Mouse (Mus musculus) intestine, embryonic 14.5 days (tissue): ENCODE results near the gene Sgce. TPM values are rescaled to one million over a fixed set of nuclear protein-coding genes. Genes with fewer than 3 reads are reported as not detected.

Source experiments
- ATAC-seq: fragments of 200-750 bp; cut with Nextera tagmentation; replicated peaks from 2 replicates; pipeline ENCODE4 v1.8.0; 2017; ENCODE audit warnings: low read depth, moderate number of reproducible peaks, moderate TSS enrichment, moderate library complexity; ENCODE audit not compliant: low FRiP score, low TSS enrichment
- DNase-seq: peaks from one replicate; pipeline ENCODE4 v3.0.0-alpha.2; 2018; ENCODE audit warnings: low spot score
- H3K27ac ChIP-seq: fragments of 300-500 bp; sonication (generic); 2 replicates; pipeline ENCODE4 v1.5.1; 2014; ENCODE audit warnings: low read depth, mild to moderate bottlenecking, control low read depth
- H3K27me3 ChIP-seq: fragments of 300-500 bp; sonication (generic); replicated peaks from 2 replicates; pipeline ENCODE4 v1.6.1; 2014; ENCODE audit warnings: low read length, control low read depth; ENCODE audit not compliant: control insufficient read depth, insufficient read depth
- H3K36me3 ChIP-seq: fragments of 300-500 bp; sonication (generic); 2 replicates; pipeline ENCODE4 v1.6.1; 2014; ENCODE audit warnings: low read length, control low read depth; ENCODE audit not compliant: control insufficient read depth, insufficient read depth
- H3K4me1 ChIP-seq: fragments of 300-500 bp; sonication (generic); replicated peaks from 2 replicates; pipeline ENCODE4 v1.6.1; 2014; ENCODE audit warnings: low read length, control low read depth, mixed read lengths; ENCODE audit not compliant: control insufficient read depth, insufficient read depth
- H3K4me2 ChIP-seq: fragments of 300-500 bp; sonication (generic); 2 replicates; pipeline ENCODE4 v1.6.1; 2014; ENCODE audit warnings: low read length
- H3K4me3 ChIP-seq: fragments of 300-500 bp; sonication (generic); 2 replicates; pipeline ENCODE4 v1.5.1; 2014; ENCODE audit warnings: low read depth, low read length, control low read depth, mixed read lengths
- H3K9ac ChIP-seq: fragments of 300-500 bp; sonication (generic); 2 replicates; pipeline ENCODE4 v1.6.1; 2014; ENCODE audit warnings: mild to moderate bottlenecking, low read length
- H3K9me3 ChIP-seq: fragments of 300-500 bp; sonication (generic); 2 replicates; pipeline ENCODE4 v1.6.1; 2016; ENCODE audit warnings: low read length, control low read depth; ENCODE audit not compliant: control insufficient read depth
- WGBS: fragments of 180-500 bp; shearing (Covaris S2); extraction: QIAGEN DNeasy Blood & Tissue Kit; methylation state at CpG from one replicate; pipeline ENCODE4 v1.1.7; 2014; 5-methylcytosine and 5-hydroxymethylcytosine counted together
- polyA plus RNA-seq: library from polyadenylated mRNA; unstranded; fragments of >200 nt; fragmentation: Nextera tagmentation; extraction: Ambion mirVana; gene quantifications from 2 replicates; pipeline ENCODE4 v1.2.1, GENCODE M21; 2014

Gene Sgce
- polyA plus RNA-seq, 1 experiment from 2014 or later = 42.2 TPM

DNA sequence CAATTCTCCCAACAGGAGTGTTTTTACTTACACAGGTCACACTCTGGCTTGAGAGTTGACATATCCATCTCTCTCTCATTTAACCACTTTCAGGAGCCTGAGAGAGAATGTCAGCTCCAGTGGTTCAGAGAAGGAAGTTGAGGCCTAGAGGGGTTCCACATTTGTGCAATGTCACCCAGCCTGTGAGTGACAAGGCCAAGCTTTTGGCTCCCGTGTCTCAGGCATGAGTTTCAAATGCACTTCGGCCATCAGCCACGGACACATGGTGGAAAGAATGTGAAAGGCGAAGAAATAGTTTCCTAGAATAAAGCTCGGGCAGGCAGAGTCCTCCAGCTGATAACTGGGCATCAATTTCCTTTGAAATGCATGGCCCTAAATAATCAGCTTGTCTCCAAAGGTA, 40.6 kb downstream of the Sgce start:
- DNase-seq (no peak), ATAC-seq (no peak)
- Histone ChIP-seq H3K9me3 (no peaks in the 10 kb centered on the region), H3K4me3 (no peak overlapping the region), H3K27me3 (no peaks in the 10 kb centered on the region), H3K4me1 (no peaks in the 10 kb centered on the region), H3K4me2 (no peak overlapping the region), H3K27ac (no peak overlapping the region), H3K9ac (no peak overlapping the region), H3K36me3 (peaks cover 4% of the 10 kb centered on the region; the same call in 1 of the 2 replicates)
- WGBS = 74% methylated on average over 5 of the region's 5 CpGs

DNA sequence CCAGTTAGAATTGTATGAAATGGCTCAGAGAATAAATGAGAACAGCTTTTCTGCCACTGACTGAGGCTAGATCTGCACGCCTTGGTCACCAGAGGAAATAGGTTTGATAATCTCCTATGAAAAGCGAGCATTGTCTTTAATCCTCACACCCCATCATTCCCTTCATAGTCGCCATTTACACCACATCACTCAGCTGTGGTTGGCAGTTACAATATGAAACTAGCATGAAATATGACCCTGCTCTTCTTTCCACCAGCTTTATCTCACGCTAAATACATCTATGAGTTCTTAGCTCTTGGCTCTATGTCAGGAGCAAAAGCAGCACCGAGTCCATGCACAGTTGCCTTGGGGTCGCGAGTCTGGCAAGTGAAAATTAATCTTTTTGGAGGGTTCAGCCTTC, 43.1 kb downstream of the Sgce start:
- H3K27me3 ChIP-seq = no peaks in the 10 kb centered on the region
- no peak overlapping the region for H3K9ac ChIP-seq
- 78% methylated on average over 7 of the region's 7 CpGs for WGBS
- no peaks in the 10 kb centered on the region for H3K9me3 ChIP-seq
- DNase-seq (no peak), ATAC-seq (no peak)
- H3K4me3 ChIP-seq = no peak overlapping the region
- peaks cover 4% of the 10 kb centered on the region; the same call in 1 of the 2 replicates for H3K36me3 ChIP-seq
- H3K4me1 ChIP-seq = no peaks in the 10 kb centered on the region
- H3K27ac ChIP-seq = no peak overlapping the region
- H3K4me2 ChIP-seq = no peak overlapping the region

DNA sequence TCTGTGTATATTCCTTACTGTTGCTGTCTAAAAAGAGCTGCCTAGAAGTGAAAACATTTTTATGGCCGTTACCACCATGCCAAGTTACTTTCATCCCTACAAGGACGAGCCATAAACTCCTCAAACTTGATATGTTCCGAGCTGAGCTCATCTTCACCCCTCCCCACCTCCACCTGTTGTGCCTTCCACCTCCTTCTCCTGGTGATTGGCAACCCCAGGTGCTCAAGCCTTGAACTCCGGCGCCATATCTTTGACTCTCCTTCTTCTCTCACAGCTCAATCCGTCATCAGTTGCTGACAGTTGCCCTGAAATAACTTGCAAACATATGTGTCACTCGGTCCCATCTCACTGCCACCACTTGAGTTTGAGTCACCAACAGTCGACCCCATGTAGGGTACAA, 45.4 kb downstream of the Sgce start:
- Histone ChIP-seq H3K4me3 (no peak overlapping the region), H3K27me3 (no peaks in the 10 kb centered on the region), H3K9ac (no peak overlapping the region), H3K36me3 (peaks cover 4% of the 10 kb centered on the region; the same call in 1 of the 2 replicates), H3K9me3 (no peaks in the 10 kb centered on the region), H3K4me1 (no peaks in the 10 kb centered on the region), H3K27ac (no peak overlapping the region), H3K4me2 (no peak overlapping the region)
- no peak for DNase-seq
- ATAC-seq = no peak
- WGBS = 76% methylated on average over 8 of the region's 8 CpGs

DNA sequence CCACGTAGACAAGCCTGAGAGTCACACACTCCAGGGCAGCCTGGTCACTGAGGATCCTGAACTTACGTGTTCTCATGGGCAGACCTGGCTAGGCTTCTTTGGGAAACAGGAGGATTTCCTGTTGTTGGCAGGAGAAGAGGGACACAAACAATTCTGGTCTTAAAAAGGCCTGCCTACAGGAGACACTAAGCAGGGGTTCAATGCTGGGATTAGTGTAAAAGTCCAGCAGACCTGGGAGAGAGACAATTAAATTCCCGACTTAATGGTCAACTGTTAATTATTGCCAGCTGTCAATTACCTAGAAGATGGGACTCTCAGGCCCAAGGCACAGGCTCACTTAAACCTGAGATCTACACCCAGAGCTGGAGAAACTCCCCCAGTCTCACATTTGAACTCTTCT, 51.2 kb downstream of the Sgce start:
- H3K9ac ChIP-seq = no peak overlapping the region
- H3K9me3 ChIP-seq = no peaks in the 10 kb centered on the region
- H3K4me2 ChIP-seq = no peak overlapping the region
- 69% methylated on average over 3 of the region's 3 CpGs for WGBS
- no peak overlapping the region for H3K4me3 ChIP-seq
- DNase-seq (no peak), ATAC-seq (no peak)
- H3K36me3 ChIP-seq = no peaks in the 10 kb centered on the region
- H3K27me3 ChIP-seq = no peaks in the 10 kb centered on the region
- H3K27ac ChIP-seq = no peak overlapping the region
- H3K4me1 ChIP-seq = no peaks in the 10 kb centered on the region

DNA sequence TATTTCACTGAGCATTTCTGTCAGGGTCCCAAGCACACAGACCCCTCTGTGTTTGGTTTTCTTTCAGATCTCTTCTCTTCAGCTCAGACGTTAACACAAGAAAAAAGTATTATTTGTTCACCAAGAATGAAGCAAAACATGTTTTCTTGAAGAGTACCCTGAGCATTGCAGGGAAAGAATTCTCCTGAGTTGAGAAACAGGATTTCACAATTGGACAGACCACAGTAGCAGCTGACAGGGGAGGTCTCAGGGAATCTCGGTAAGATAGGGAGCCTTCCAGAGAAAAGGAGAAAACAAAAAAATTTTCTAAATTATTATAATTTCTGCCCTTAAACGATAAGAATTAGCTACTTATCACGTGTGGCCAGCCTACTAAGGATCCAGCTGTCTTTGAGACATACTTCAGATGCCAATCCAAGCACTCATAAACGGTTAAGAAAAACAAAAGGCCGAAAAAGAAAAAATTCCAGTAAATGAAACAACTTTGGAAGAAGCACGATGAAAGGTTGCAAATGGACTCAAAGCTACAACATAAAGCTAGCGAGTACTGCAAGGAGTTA, 52.3 kb downstream of the Sgce start:
- ATAC-seq (no peak), DNase-seq (no peak)
- Histone ChIP-seq H3K9ac (no peak overlapping the region), H3K27me3 (no peaks in the 10 kb centered on the region), H3K27ac (no peak overlapping the region), H3K4me3 (no peak overlapping the region), H3K36me3 (no peaks in the 10 kb centered on the region), H3K4me1 (no peaks in the 10 kb centered on the region), H3K9me3 (no peaks in the 10 kb centered on the region), H3K4me2 (no peak overlapping the region)
- WGBS = 49% methylated on average over 8 of the region's 8 CpGs

DNA sequence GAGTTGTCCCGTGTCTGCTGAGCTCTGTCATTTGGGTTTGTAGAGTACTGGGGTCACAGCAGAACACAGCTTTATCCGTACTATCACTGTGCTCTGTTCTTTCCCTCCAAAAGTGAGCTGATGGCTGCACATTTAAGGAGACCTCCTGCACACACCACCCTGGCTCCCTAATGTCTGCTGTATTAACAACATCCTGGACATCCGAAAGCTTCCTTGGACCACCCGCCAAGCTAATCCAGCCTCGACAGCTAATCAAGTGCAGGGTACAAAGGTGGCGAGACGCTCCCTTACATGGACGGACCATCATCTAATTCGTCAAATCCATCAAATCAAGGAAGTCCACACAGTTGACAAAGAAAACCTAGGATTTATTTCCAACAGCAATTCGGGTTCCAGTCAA, 53.5 kb downstream of the Sgce start:
- H3K36me3 ChIP-seq = no peaks in the 10 kb centered on the region
- H3K27me3 ChIP-seq = no peaks in the 10 kb centered on the region
- no peak overlapping the region for H3K9ac ChIP-seq
- H3K9me3 ChIP-seq = no peaks in the 10 kb centered on the region
- WGBS = 40% methylated on average over 10 of the region's 10 CpGs
- no peaks in the 10 kb centered on the region for H3K4me1 ChIP-seq
- no peak for ATAC-seq
- no peak overlapping the region for H3K27ac ChIP-seq
- no peak overlapping the region for H3K4me2 ChIP-seq
- DNase-seq = no peak
- no peak overlapping the region for H3K4me3 ChIP-seq

DNA sequence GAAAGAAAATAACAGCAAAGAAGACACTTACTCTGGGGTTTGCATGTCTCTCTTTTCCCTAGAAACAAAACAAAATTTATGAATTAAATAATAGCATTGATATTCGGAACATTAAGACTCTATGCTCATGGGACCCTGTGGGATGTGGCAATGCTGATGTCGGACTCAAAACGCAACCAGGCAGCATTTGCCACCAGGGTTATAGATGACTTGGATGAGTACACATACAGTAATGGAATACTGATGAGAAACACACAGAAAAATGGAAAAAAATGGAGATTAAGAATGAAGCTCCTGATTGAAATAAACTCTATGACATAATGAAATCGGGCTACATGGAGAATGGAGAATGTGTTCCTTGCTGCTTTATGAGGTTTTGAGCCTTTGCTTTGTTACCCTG, 56.6 kb downstream of the Sgce start:
- no peaks in the 10 kb centered on the region for H3K36me3 ChIP-seq
- no peaks in the 10 kb centered on the region for H3K27me3 ChIP-seq
- no peak overlapping the region for H3K4me3 ChIP-seq
- no peak overlapping the region for H3K27ac ChIP-seq
- no peak for ATAC-seq
- no peak overlapping the region for H3K4me2 ChIP-seq
- no peak overlapping the region for H3K9ac ChIP-seq
- no peak for DNase-seq
- H3K9me3 ChIP-seq = no peaks in the 10 kb centered on the region
- WGBS = 96% methylated on average over 4 of the region's 4 CpGs
- no peaks in the 10 kb centered on the region for H3K4me1 ChIP-seq

DNA sequence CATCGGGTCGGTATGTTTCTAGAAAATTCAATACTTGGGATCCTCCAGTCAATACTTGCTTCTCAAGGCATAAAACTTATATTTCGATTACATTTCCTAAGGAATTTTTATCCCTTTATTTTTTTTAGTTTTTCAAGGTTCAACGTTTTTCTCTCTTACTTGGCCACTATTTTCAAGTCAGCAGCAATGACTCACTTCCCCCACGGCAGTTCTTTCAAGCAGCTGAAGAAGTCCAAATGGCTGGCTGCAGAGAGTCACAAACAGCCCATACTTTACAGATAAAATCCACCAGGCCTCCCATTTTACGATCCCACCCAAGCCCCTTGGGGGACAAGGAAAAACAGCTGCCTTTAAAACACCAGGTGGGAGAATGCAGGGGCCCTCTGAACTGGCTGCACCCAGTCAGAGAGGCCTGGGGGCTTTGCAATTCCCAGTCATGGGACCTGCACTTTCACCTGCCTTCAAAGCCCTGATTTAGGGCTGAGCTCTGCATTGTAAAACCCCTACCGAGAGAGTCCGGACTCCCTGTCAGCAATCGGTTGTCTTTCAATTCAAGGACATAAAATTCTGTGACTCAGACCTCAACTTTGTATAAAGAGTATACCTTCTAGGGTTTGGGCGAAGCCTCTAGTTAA, 62.2 kb downstream of the Sgce start:
- WGBS = 46% methylated on average over 10 of the region's 10 CpGs
- DNase-seq (no peak), ATAC-seq (no peak)
- Histone ChIP-seq H3K4me3 (no peak overlapping the region), H3K4me2 (no peak overlapping the region), H3K27me3 (no peaks in the 10 kb centered on the region), H3K27ac (no peak overlapping the region), H3K36me3 (no peaks in the 10 kb centered on the region), H3K9ac (no peak overlapping the region), H3K9me3 (no peaks in the 10 kb centered on the region), H3K4me1 (no peaks in the 10 kb centered on the region)

DNA sequence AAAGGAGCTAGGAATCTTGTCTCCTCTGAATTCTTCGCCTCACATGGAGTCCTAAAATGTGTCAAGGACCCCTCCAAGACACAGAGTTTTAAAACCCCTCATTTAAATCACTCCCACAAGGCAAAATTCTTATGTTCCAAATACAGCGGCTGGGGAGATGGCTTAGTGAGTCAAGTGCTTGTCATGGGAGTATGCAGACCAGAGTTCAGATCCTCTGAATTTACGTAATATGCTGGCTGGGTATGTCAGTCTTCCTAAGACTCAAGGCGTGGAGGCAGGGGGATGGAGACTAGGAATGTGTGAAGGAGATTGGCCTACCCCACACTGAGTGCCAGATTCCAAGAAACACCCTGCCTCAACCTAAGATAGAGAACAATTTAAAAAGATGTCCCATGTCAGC, 66.4 kb downstream of the Sgce start:
- no peak for DNase-seq
- no peaks in the 10 kb centered on the region for H3K36me3 ChIP-seq
- no peak overlapping the region for H3K9ac ChIP-seq
- WGBS = 81% methylated on average over 4 of the region's 4 CpGs
- H3K4me2 ChIP-seq = no peak overlapping the region
- H3K4me1 ChIP-seq = no peaks in the 10 kb centered on the region
- H3K4me3 ChIP-seq = no peak overlapping the region
- ATAC-seq = no peak
- no peak overlapping the region for H3K27ac ChIP-seq
- no peaks in the 10 kb centered on the region for H3K9me3 ChIP-seq
- no peaks in the 10 kb centered on the region for H3K27me3 ChIP-seq
